Mouse (Mus musculus): Measurements from ENCODE around the gene Rrm2.
"Not testable (repeated sequence)": the region's sequence is repeated elsewhere in the genome, so short reads cannot be mapped to it uniquely, and the experiment has no call there.

Rrm2 gene

GRCm38 (mm10) chr12:24705502-24706263 is 2.4 kb upstream of the Rrm2 start:
- DNase-seq: no peak

GRCm38 (mm10) chr12:24706764-24707479 is 1.1 kb upstream of the Rrm2 start:
- no peak for DNase-seq

DNA sequence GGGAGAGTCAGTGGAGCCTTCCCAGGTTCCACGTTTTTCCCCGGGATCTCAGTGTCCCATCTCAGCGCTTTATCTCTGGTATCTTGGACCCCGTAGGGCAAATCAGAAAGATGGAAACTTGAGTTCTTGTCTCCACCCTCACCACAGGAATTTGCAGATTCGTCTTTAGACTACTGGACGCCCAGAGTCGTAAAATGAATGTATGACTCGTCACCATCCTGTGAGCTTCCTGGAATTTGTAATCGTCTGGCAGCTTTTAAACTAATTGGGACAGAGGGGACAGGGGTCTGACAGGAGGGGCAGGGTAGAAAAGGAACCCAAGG is 600 bp upstream of the Rrm2 start:
- DNase-seq: no peak

DNA sequence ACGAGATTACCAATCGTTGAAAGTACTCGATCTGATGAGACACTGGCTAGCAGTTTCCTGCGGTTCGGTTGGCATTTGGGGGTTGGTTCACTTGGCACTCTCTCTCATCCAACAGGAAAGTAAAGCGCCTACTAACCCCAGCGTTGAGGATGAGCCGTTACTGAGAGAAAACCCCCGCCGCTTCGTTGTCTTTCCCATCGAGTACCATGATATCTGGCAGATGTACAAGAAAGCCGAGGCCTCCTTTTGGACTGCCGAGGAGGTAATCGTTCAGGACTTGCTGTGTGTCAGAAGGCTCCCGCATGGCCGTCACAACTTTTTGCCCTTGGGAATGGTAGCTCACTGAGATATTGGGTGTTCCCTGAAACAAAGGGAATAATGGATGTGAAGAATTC is 780 bp downstream of the Rrm2 start:
- no peak for DNase-seq

DNA sequence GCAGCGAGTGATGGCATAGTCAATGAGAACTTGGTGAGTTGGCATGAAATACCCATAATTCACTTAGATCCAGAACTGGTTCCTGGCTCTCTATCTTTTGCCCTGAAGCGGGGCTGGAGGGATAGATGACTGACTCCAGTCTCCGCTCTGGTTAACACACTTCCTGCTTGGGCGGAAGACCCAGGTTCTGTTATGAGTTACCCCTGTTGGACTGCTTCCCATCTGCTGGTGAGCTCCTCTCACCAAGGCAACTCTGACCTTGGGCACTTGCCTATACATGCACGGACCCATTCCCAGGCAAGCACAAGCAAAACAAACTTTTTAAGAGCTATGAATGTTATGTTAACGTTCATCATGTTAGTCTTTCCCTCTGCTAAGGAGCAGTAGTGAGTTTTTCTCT is 1.4 kb downstream of the Rrm2 start:
- no peak for DNase-seq

DNA sequence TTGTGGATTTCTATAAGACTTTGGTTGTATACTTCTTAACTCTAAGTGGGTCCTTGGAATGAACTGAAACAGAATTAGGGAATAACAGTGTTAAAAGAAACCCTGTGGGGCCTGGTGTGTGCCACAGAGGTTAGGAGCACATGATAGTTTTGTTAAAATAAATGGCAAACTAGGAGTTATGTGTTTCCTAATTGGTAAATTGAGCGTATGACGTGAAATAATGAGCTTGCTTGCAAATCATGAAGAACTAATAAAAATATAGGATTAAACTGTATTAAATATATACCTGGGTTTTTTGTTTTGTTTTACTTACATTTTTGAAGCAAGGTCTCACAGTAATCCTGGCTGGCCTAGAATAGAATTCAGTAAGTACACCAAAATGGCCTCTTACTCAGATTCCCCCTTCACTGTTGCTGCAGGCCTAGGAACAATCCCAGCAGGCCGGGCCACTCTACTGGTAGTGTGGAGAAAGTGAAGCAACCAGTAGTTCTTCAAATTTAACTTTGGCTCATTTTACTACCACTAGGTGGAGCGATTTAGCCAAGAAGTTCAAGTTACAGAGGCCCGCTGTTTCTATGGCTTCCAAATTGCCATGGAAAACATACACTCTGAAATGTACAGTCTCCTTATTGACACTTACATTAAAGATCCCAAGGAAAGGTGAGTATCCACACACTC is 1.9 kb downstream of the Rrm2 start:
- DNase-seq: peak in 1 of 2 experiments; percentile 37

- DNase-seq: no peak
Observed at GRCm38 (mm10) chr12:24710672-24711071, 2.6 kb downstream of the Rrm2 start.

DNA sequence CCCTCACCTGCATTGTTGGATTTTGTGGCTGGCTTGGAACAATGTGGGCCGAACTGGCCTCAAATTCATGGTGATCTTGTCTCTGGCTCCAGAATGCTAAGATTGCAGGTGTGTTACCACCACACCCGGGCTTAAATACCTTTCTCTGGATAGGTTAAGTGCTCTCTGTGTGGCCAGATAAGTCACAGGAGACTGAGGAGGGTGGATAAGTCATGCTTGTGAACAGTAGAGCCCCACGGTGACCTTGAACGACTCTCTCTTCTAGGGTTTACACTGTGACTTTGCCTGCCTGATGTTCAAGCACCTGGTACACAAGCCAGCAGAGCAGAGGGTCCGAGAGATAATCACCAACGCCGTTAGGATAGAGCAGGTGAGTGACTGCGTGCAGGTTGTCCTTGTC is 4.4 kb downstream of the Rrm2 start:
- DNase-seq: no peak

- DNase-seq: no peak
Observed at GRCm38 (mm10) chr12:24714579-24715255, 6.7 kb downstream of the Rrm2 start.

DNA sequence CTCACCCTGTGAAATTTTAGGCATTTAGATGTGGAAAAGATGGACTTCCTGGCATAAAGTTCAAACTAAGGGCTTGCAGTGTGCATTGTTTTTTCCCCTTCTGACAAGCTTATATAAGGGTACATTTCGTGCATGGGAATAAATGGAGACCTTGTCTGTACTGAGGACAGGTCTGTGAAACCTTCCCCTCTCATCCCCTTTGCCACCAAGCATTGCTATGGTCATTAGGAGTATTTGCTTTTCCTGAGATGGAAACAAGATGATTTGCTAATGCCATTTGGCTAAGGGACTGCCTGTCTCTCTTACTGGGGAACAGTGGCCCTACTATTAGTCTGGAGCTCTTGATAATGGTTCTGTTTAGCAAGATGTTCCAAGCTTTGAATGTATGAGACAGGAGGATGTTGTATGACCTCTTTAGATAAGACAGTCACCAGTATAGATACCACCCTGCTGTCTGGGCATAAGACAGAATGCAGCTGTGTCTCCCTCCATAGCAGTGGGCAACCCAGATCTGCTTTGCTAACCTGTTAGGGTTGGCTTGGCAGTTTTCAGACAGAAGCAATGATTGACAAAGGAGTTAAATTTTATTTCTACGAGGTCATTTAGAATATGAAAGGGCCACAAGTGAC is 7.3 kb downstream of the Rrm2 start:
- DNase-seq: no peak

GRCm38 (mm10) chr12:24716721-24717301 is 8.8 kb downstream of the Rrm2 start:
- DNase-seq: peak; percentile 46 to 54

DNA sequence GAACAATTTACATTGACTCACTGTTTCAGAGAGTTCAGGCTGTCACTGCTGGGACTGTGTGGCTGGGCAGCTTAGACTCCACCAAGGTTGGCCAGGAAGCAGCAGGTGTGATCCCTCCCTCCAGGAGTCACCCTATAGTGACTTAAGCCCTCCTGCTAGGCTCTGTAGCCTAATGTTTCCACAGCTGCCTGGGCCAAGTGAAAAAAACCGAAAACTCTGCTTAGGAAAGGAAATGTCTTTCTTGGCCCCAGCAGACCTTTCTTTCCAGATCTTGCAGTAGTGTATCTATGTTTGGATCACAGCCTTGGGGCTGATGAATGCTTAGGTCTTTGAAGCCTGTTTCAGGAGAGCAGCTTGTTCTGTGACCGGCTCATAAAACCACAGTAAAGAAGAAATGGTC is 15.4 kb downstream of the Rrm2 start:
- no peak for DNase-seq

DNA sequence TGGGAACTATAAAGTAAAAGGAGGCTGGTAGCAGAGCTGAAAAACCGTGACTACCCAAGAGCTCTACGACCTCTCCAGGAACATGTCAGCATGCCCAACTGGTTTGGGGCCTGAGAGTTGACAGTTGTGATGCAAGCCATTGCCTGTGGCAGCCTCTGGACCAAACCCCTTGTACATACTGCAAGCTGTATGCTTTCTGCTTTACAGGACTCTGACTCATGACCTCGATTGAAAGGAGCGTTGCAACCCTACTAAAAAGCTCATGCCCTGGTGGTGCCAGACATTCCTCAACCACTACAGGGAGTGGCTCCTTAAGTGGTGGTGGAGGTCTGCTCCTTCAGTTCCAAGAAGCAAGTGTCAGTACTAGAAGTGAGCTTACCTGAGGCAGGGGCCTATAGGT is 15.8 kb downstream of the Rrm2 start:
- DNase-seq: no peak

GRCm38 (mm10) chr12:24724369-24724768 is 16.3 kb downstream of the Rrm2 start:
- no peak for DNase-seq

GRCm38 (mm10) chr12:24734828-24735394 is 26.9 kb downstream of the Rrm2 start:
- peak; percentile 77 to 83 for DNase-seq

DNA sequence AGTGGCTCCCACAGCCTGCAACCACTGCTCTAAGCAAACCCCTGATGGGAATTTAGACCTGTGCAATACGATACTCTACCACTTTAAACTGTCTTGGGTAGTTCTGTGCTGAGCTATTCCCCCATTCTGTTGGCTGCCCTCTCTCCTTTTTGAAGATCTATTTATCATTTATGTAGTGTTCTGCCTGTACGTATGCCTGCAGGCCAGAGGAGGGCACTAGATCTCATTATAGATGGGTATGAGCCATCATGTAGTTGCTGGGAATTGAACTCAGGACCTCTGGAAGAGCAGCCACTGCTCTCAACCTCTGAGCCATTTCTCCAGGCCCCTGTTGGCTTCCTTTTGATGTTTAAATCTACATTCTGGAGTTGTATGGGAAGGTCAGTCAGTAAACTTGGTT is 28.9 kb downstream of the Rrm2 start:
- DNase-seq: no peak

- no peak for DNase-seq
Observed at GRCm38 (mm10) chr12:24739963-24740362, 31.9 kb downstream of the Rrm2 start.

DNA sequence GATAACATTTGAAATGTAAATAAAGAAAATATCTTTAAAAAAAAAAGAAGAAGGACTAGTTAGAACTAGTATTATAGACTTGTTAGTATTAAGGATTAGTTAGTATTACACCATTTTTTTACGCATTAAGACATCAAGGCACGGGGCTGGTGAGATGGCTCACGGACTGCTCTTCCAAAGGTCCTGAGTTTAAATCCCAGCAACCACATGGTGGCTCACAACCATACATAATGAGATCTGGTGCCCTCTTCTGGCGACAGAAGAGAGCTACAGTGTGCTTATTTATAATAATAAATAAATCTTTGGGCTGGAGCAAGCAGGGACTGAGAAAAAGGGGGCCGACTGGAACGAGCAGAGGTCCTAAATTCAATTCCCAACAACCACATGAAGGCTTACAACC is 33.5 kb downstream of the Rrm2 start:
- not testable (repeated sequence) for DNase-seq

GRCm38 (mm10) chr12:24744309-24744708 is 36.3 kb downstream of the Rrm2 start:
- DNase-seq: no peak

GRCm38 (mm10) chr12:24746579-24747296 is 38.7 kb downstream of the Rrm2 start:
- DNase-seq: no peak

GRCm38 (mm10) chr12:24747297-24747696 is 39.3 kb downstream of the Rrm2 start:
- DNase-seq: no peak

- DNase-seq: no peak
Observed at GRCm38 (mm10) chr12:24750521-24750920, 42.5 kb downstream of the Rrm2 start.
